Mouse (Mus musculus) left cerebral cortex, postnatal 36 days (tissue): ENCODE measurements around the gene Hap1. TPM values are rescaled to one million over a fixed set of nuclear protein-coding genes. Genes with fewer than 3 reads are reported as not detected.
A peak's percentile ranks its signal among the peaks of the same experiment; 100 is the strongest.
"Not testable (repeated sequence)": the region's sequence is repeated elsewhere in the genome, so short reads cannot be mapped to it uniquely, and the experiment has no call there.

ENCODE experiments used
- DNase-seq, 2 experiments: peaks; one replicate each; pipeline ENCODE4 v3.0.0; 2021 to 2022; ENCODE audit warnings: low spot score in 2 of 2, mixed read lengths in 1 of 2
- intact Hi-C: fragments of 180-260 bp; cut with DNase I; formaldehyde crosslinking; loops from one replicate; pipeline ENCODE4 v1.15.1; 2025
- total RNA-seq, 2 experiments: library from RNA; stranded (reverse); gene quantifications; 2 replicates each; pipeline ENCODE4 v1.2.3; 2021

Gene Hap1
- total RNA-seq, 2 experiments from 2014 or later = 88.1 to 173 TPM

GRCm38 (mm10) chr11:100321479-100322305 lies 34.2 kb downstream of the Hap1 start:
- intact Hi-C loops = loop anchor here (5.0 kb wide), 1 partner anchor 36 kb away; the partner anchor contains the start of gene Hap1
- not testable (repeated sequence) for DNase-seq

GRCm38 (mm10) chr11:100320701-100321410 lies 35.1 kb downstream of the Hap1 start:
- intact Hi-C loops = loop anchor here (5.0 kb wide), 1 partner anchor 36 kb away; the partner anchor contains the start of gene Hap1
- not testable (repeated sequence) for DNase-seq

- intact Hi-C loops = loop anchor here (5.0 kb wide), 1 partner anchor 37 kb away; the partner anchor contains the start of gene Hap1
These were observed 35.7 kb downstream of the Hap1 start for GRCm38 (mm10) chr11:100320172-100320630.

GRCm38 (mm10) chr11:100319492-100320171 lies 36.3 kb downstream of the Hap1 start, which contains the start of gene Eif1:
TSS of gene Eif1 (plus strand) at chr11:100319885.
- DNase-seq = peak; percentile 100
- intact Hi-C loops = loop anchor here (5.0 kb wide), 1 partner anchor 38 kb away; the partner anchor contains the start of gene Hap1

More at GRCm38 (mm10) chr11:100320172-100320630, 35.7 kb downstream of the Hap1 start:
- DNase-seq = peak; percentile 91

DNA sequence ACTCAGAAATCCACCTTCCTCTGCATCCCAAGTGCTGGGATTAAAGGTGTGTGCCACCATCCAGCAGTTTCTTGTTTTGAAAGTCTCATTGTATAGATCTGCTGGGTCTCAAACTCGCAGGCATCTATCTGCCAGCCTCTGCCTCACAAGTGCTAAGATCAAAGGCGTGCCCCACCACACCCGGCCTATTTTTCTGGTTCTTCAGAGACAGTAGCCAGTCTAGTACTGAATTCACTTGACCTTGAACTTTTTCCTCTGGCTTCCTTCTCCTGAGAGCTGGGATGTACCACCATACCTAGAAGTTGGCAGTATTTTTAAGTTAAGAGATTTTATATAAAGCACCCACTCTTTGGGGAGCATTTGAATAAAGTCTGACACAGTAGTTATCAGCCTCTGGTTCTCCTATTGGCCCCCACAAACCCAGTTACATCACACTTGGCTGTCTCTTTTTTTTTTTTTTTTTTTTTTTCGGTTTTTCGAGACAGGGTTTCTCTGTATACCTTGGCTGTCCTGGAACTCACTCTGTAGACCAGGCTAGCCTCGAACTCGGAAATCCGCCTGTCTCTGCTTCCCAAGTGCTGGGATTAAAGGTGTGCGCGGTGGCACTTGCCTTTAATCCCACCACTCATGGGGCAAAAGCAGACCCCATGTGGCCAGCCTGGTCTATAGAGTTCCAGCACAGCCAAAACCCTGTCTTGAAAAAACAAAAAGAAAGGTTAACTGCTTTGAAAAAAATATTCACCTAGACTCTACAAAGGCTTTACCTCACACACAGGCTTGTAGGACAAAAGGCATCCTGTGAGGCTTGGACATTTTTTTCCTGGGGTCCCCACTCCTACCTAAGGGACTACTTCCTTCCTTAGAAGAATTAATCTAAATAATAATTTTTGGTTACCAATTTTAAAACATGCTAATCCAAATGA lies 37.1 kb downstream of the Hap1 start:
- intact Hi-C loops = no loop called here
- DNase-seq = no peak

- DNase-seq = no peak
- intact Hi-C loops = no loop called here
These were observed 38.0 kb downstream of the Hap1 start for GRCm38 (mm10) chr11:100317826-100318380.

GRCm38 (mm10) chr11:100315439-100315838 lies 40.5 kb downstream of the Hap1 start:
- intact Hi-C loops = no loop called here
- DNase-seq = no peak

DNA sequence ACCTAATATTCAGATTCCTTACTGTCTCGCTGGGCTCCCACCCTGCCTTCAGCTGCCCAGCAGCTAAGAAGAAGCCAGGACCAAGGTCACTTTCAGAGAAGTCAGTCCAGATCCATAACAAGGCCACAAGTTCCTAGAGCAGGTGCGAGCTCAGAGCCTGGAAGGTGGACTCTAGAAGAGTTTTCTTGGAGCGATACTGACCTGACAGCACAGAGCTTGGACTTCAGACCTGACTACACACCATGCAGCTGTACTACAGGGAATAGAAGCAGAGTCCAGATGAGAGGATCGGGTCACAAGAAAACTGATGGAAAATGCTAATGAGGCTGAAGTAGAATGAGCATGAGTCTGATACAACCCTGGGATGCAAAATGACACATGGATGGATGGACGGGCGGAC lies 42.5 kb downstream of the Hap1 start:
- intact Hi-C loops = no loop called here
- DNase-seq = no peak

- DNase-seq = peak; percentile 47 to 56
- intact Hi-C loops = no loop called here
These were observed 43.7 kb downstream of the Hap1 start for GRCm38 (mm10) chr11:100312096-100312679.

DNA sequence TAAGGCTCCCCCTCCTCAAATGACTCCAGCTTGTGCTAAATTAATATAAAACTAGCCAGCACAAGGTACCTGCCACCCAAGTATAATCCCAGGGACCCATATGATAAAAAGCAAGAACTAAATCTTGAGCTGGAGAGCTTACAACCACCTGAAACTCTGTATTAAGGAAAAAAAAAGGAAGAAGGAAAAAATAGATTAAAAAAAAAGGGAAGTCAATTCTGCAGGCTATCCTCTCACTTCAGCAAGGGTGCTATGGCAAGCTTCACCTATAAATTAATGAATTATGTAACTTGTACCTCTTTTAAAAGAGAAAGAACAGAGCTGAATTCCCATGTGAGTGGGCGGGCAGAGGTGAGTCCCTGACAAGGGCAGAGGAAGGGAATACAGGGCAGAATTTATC lies 44.3 kb downstream of the Hap1 start:
- intact Hi-C loops = no loop called here

GRCm38 (mm10) chr11:100308672-100309071 lies 47.3 kb downstream of the Hap1 start:
- DNase-seq, intact Hi-C loops: not testable (repeated sequence)

More for the DNA sequence above, 44.3 kb downstream of the Hap1 start:
- DNase-seq = no peak

- intact Hi-C loops = no loop called here
- no peak for DNase-seq
These were observed 48.0 kb downstream of the Hap1 start for GRCm38 (mm10) chr11:100307900-100308299.

DNA sequence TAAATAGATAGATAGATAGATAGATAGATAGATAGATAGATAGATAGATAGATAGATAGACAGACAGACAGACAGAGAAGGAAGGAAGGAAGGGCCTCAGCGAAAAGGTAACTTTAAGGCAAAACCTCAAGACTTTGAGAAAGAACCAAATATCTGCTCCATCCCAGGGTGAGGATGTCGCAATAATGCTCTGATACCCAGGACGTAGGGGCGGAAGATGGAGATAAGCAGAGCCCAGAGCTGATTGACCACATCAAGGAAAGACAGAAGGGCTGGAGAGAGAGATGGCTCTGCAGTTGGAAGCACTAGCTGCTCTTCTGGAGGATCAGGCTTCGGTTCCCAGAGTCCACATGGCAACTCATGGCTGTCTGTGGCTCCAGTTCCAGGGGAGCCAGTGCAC lies 54.6 kb downstream of the Hap1 start:
- DNase-seq = no peak
- intact Hi-C loops = no loop called here

GRCm38 (mm10) chr11:100300293-100300692 lies 55.6 kb downstream of the Hap1 start:
- DNase-seq = no peak
- intact Hi-C loops = no loop called here

DNA sequence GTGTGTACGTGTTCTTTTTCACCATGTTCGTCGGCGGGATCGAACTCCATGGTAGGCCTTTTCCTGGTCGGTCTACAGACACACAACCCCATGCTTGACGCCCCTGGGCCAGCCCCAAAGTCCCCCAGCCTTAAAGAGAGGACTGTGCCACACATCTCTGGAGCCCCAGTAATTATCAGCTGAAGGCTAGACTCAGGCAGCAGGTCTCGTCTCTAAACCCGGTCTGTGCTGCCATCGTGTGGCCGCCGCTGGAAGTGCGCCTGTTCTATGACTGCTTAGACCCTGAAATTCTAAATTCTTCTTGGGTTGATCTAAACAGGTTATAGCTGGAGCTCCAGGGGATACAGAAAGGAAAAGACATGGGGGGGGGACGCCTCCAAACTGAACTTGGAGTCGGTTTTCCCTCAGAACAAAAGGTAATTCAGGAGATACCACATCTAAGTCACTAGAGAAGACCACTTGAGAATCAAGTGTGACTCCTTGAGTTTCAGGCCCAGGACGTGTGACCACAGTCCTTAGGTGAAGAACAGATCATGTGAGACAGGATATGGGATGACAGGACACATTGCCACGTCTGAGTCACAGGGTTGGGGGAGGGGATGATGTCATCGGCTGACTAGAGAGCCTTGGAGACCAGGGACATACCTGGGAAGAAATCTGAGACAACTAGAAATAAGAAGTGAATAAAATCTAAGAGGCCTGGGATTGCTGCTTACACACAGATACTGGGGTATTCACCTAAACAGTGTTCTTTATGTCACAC lies 57.5 kb downstream of the Hap1 start:
- intact Hi-C loops = loop anchor here (5.0 to 10.0 kb wide), 3 partner anchors 724 to 921 kb away; no protein-coding TSS in a partner anchor
- peak; percentile 73 to 77 for DNase-seq

GRCm38 (mm10) chr11:100297801-100298200 lies 58.1 kb downstream of the Hap1 start:
- intact Hi-C loops = loop anchor here (5.0 to 10.0 kb wide), 3 partner anchors 723 to 920 kb away; no protein-coding TSS in a partner anchor
- DNase-seq = no peak
